Mouse (Mus musculus): Measurements from ENCODE around the gene Nrtn. TPM values are rescaled to one million over a fixed set of nuclear protein-coding genes. Genes with fewer than 3 reads are reported as not detected.

The Nrtn gene
- total and polyA plus RNA-seq, 3 experiments, result 0.25 TPM; not detected in 2

DNA sequence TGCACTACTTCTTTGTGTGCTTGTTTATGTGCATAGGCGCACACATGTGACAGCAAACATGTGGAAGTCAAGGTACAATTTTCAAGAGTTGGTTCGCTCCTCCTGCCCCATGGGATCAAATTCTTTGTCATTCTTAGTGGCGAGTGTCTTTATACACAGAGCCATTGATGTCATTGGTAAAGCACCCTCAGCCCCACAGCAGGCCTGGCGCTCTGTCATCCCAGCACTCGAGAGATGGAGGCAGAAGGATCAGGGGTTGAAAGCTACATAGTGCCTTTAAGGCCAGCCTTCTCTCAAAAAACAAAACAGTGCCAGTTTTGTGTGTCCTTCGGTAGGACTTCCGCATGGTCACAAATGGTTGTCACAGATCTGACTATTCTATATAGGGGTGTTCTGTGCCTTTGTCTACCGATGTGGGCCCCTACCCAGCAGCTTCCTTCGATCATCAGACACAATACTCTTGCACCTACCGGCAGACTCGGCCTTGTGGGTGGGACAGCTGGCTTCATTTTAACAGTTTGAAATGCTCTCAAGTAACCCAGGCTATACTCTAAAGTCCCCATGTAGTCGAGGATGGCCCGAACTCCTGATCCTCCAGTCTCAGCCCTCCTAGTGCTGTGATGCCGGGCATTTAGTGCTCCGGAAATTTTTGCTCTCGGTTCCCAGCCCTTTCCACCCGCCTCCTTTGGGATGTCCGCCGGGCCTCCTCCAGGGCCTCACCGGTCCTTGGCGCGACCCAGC, 41.2 kb downstream of the Nrtn start:
- in situ Hi-C loops (cut with MboI; ENCODE audit: low pct_ligation_motif_present, low pct_unique_long_range_greater_than_20kb, low sequenced_read_pairs), result loop anchor here (5.0 kb wide), 1 partner anchor 34 kb away; no protein-coding TSS in a partner anchor
- TF ChIP-seq KAT2A (IDR thresholded peaks at IDR 0.05; ENCODE audit: insufficient replicate concordance, low read length) (no peak), ZNF384 (IDR thresholded peaks at IDR 0.05; ENCODE audit: low read depth, low read length) (no peak), IRF4 (IDR thresholded peaks at IDR 0.05; ENCODE audit: low read depth, low read length) (0 out of 2 replicates have a peak, but pooled peaks have one; percentile 4)
- DNase-seq (ENCODE audit: extremely low read depth), result no peak
- no peaks in the 10 kb centered on the region for H3K27me3 ChIP-seq (replicated peaks)
- peak overlapping the region; percentile 74 for H3K9ac ChIP-seq (ENCODE audit: insufficient read depth, low read depth)
- H3K79me2 ChIP-seq (replicated peaks; ENCODE audit: control insufficient read depth, extremely low read depth, insufficient read depth, poor library complexity, severe bottlenecking), result peaks cover 20% of the 10 kb centered on the region
- H3K27ac ChIP-seq (ENCODE audit: insufficient read depth, low read depth), result no peak overlapping the region
- H3K4me3 ChIP-seq (replicated peaks in 1 of 3; ENCODE audit: low read depth in 2 of 3, low read length in 2 of 3, poor library complexity in 1 of 3), result peak overlapping the region; percentile 57 to 91 (median 68)
- no peaks in the 10 kb centered on the region for H3K9me3 ChIP-seq (replicated peaks; ENCODE audit: low read length)
- peak overlapping the region; percentile 48 for H3K4me2 ChIP-seq (ENCODE audit: insufficient read depth, low read depth, poor library complexity, severe bottlenecking)
- dilution Hi-C loops (cut with MboI; ENCODE audit: extremely low pct_ligation_motif_present, extremely low pct_unique_long_range_greater_than_20kb, low sequenced_read_pairs), result no loop called here
- H3K36me3 ChIP-seq (replicated peaks in 1 of 2; ENCODE audit: control insufficient read depth in 1 of 2, insufficient read depth in 1 of 2, low read length in 1 of 2), result peaks cover 24 to 55% of the 10 kb centered on the region in 2 experiments
- peaks cover 17 to 28% of the 10 kb centered on the region in 2 experiments for H3K4me1 ChIP-seq (ENCODE audit: control insufficient read depth in 1 of 2, insufficient read depth in 2 of 2)

DNA sequence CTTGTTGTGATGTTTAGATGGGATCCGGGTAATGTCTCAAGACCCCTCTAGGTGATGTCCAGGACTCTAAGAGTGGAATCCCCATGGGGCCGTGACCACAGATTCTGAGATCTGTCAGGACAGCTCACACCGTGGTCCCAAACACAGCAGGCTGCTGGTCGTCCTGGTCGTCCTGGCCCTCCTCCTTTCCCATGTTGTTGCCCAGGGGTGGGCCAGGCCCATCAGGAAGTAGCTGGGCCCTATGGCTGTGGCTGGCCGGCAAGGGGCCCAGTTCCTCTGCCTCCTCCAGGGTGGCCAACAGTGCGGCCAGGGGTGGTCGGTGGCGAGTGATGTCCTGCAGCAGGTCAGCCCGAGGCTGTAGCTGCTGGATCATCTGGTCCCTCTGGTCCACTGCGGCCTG, 42.0 kb downstream of the Nrtn start:
- Histone ChIP-seq H3K27ac (ENCODE audit: insufficient read depth, low read depth) (no peak overlapping the region), H3K36me3 (replicated peaks in 1 of 2; ENCODE audit: control insufficient read depth in 1 of 2, insufficient read depth in 1 of 2, low read length in 1 of 2) (peaks cover 25 to 55% of the 10 kb centered on the region in 2 experiments), H3K4me1 (ENCODE audit: control insufficient read depth in 1 of 2, insufficient read depth in 2 of 2) (peaks cover 17 to 28% of the 10 kb centered on the region in 2 experiments), H3K9me3 (replicated peaks; ENCODE audit: low read length) (no peaks in the 10 kb centered on the region), H3K4me2 (ENCODE audit: insufficient read depth, low read depth, poor library complexity, severe bottlenecking) (no peak overlapping the region; the same call in 1 of the 2 replicates), H3K9ac (ENCODE audit: insufficient read depth, low read depth) (no peak overlapping the region), H3K4me3 (replicated peaks in 1 of 3; ENCODE audit: low read depth in 2 of 3, low read length in 2 of 3, poor library complexity in 1 of 3) (no peak overlapping the region), H3K27me3 (replicated peaks) (no peaks in the 10 kb centered on the region), H3K79me2 (replicated peaks; ENCODE audit: control insufficient read depth, extremely low read depth, insufficient read depth, poor library complexity, severe bottlenecking) (peaks cover 20% of the 10 kb centered on the region)
- TF ChIP-seq TCF12 (IDR thresholded peaks at IDR 0.05; ENCODE audit: low read depth, low read length) (no peak), POLR2AphosphoS2 (IDR thresholded peaks at IDR 0.05; ENCODE audit: low read depth, low read length) (no peak), JUND (conservative IDR thresholded peaks at IDR 0.05; ENCODE audit: low read depth, low read length) (no peak), ZC3H11A (IDR thresholded peaks at IDR 0.05; ENCODE audit: low read depth, low read length) (no peak), CHD2 (IDR thresholded peaks at IDR 0.05; ENCODE audit: low read length) (no peak), MAFK (IDR thresholded peaks at IDR 0.05; ENCODE audit: insufficient replicate concordance, low read length) (no peak), ZMIZ1 (IDR thresholded peaks at IDR 0.05; ENCODE audit: low read depth, low read length) (no peak), ETS1 (conservative IDR thresholded peaks at IDR 0.05; ENCODE audit: low read depth, low read length) (no peak), BHLHE40 (IDR thresholded peaks at IDR 0.05; ENCODE audit: low read depth, low read length) (no peak), MAZ (IDR thresholded peaks at IDR 0.05; ENCODE audit: low read depth, low read length) (no peak), EP300 (IDR thresholded peaks at IDR 0.05; ENCODE audit: low read length) (no peak), HCFC1 (IDR thresholded peaks at IDR 0.05; ENCODE audit: low read depth, low read length) (no peak), JUN (IDR thresholded peaks at IDR 0.05; ENCODE audit: insufficient read depth, low read depth, low read length) (no peak)
- dilution Hi-C loops (cut with MboI; ENCODE audit: extremely low pct_ligation_motif_present, extremely low pct_unique_long_range_greater_than_20kb, low sequenced_read_pairs) (no loop called here), in situ Hi-C loops (cut with MboI; ENCODE audit: low pct_ligation_motif_present, low pct_unique_long_range_greater_than_20kb, low sequenced_read_pairs) (loop anchor here (5.0 kb wide), 1 partner anchor 33 kb away; no protein-coding TSS in a partner anchor)
- DNase-seq (ENCODE audit: extremely low read depth), result no peak
